Mouse (Mus musculus): ENCODE data around the gene Slc25a19. TPM values are rescaled to one million over a fixed set of nuclear protein-coding genes. Genes with fewer than 3 reads are reported as not detected.

Gene Slc25a19
- polyA plus RNA-seq, 1 experiment from 2014 or later: 22.7 TPM

GRCm38 (mm10) chr11:115608421-115609399, 19.4 kb downstream of the Slc25a19 start:
- 78% methylated on average over 23 of the region's 23 CpGs for WGBS
- H3K9me3 ChIP-seq (replicated peaks; ENCODE audit: control insufficient read depth, low read length): no peaks in the 10 kb centered on the region
- H3K4me3 ChIP-seq (replicated peaks; ENCODE audit: low read length): no peak overlapping the region
- no peak overlapping the region for H3K27ac ChIP-seq (ENCODE audit: low read length)
- H3K4me1 ChIP-seq (ENCODE audit: control insufficient read depth, insufficient read depth, low read length): peaks cover 25% of the 10 kb centered on the region
- peaks cover 9% of the 10 kb centered on the region for H3K36me3 ChIP-seq (ENCODE audit: control insufficient read depth, insufficient read depth, low read length)
- H3K4me2 ChIP-seq (ENCODE audit: low read depth, low read length): no peak overlapping the region
- no peak for ATAC-seq (ENCODE audit: insufficient read depth, low FRiP score)
- no peak overlapping the region for H3K9ac ChIP-seq (ENCODE audit: low read length)
- H3K27me3 ChIP-seq (ENCODE audit: control insufficient read depth, insufficient read depth, low read length): no peaks in the 10 kb centered on the region

GRCm38 (mm10) chr11:115606733-115607132, 21.4 kb downstream of the Slc25a19 start:
- Histone ChIP-seq H3K27ac (ENCODE audit: low read length) (no peak overlapping the region), H3K4me3 (replicated peaks; ENCODE audit: low read length) (no peak overlapping the region), H3K36me3 (ENCODE audit: control insufficient read depth, insufficient read depth, low read length) (peaks cover 9% of the 10 kb centered on the region), H3K4me1 (ENCODE audit: control insufficient read depth, insufficient read depth, low read length) (peaks cover 27% of the 10 kb centered on the region), H3K9ac (ENCODE audit: low read length) (no peak overlapping the region), H3K4me2 (ENCODE audit: low read depth, low read length) (no peak overlapping the region), H3K9me3 (replicated peaks; ENCODE audit: control insufficient read depth, low read length) (no peaks in the 10 kb centered on the region), H3K27me3 (ENCODE audit: control insufficient read depth, insufficient read depth, low read length) (no peaks in the 10 kb centered on the region)
- WGBS: 94% methylated on average over 18 of the region's 18 CpGs
- ATAC-seq (ENCODE audit: insufficient read depth, low FRiP score): no peak

GRCm38 (mm10) chr11:115604304-115604696, 23.8 kb downstream of the Slc25a19 start:
- Histone ChIP-seq H3K4me2 (ENCODE audit: low read depth, low read length) (peak overlapping the region; percentile 91), H3K9ac (ENCODE audit: low read length) (peak overlapping the region; percentile 97), H3K27me3 (ENCODE audit: control insufficient read depth, insufficient read depth, low read length) (no peaks in the 10 kb centered on the region), H3K36me3 (ENCODE audit: control insufficient read depth, insufficient read depth, low read length) (peaks cover 9% of the 10 kb centered on the region), H3K4me3 (replicated peaks; ENCODE audit: low read length) (peak overlapping the region; percentile 98), H3K27ac (ENCODE audit: low read length) (peak overlapping the region; percentile 90), H3K9me3 (replicated peaks; ENCODE audit: control insufficient read depth, low read length) (no peaks in the 10 kb centered on the region), H3K4me1 (ENCODE audit: control insufficient read depth, insufficient read depth, low read length) (peaks cover 24% of the 10 kb centered on the region)
- ATAC-seq (ENCODE audit: insufficient read depth, low FRiP score): peak; percentile 18; the same call in 1 of the 2 replicates
- under 1% methylated on average over 26 of the region's 26 CpGs for WGBS

GRCm38 (mm10) chr11:115603476-115604303, 24.4 kb downstream of the Slc25a19 start, which contains the start of the genes Mrps7 and Gga3:
Mrps7 (plus strand) TSS chr11:115603925.
Gga3 (minus strand) TSS chr11:115604051.
- WGBS: under 1% methylated on average over 90 of the region's 93 CpGs
- Histone ChIP-seq H3K4me1 (ENCODE audit: control insufficient read depth, insufficient read depth, low read length) (peaks cover 24% of the 10 kb centered on the region), H3K27me3 (ENCODE audit: control insufficient read depth, insufficient read depth, low read length) (no peaks in the 10 kb centered on the region), H3K27ac (ENCODE audit: low read length) (peak within 1 kb of the TSS; percentile 90), H3K9me3 (replicated peaks; ENCODE audit: control insufficient read depth, low read length) (no peaks in the 10 kb centered on the region), H3K4me3 (replicated peaks; ENCODE audit: low read length) (peak within 1 kb of the TSS; percentile 98), H3K36me3 (ENCODE audit: control insufficient read depth, insufficient read depth, low read length) (peaks cover 9% of the 10 kb centered on the region), H3K9ac (ENCODE audit: low read length) (peak within 1 kb of the TSS; percentile 97), H3K4me2 (ENCODE audit: low read depth, low read length) (peak within 1 kb of the TSS; percentile 91)
- peak; percentile 97 for ATAC-seq (ENCODE audit: insufficient read depth, low FRiP score)

GRCm38 (mm10) chr11:115603128-115603475, 25.0 kb downstream of the Slc25a19 start:
- Histone ChIP-seq H3K27ac (ENCODE audit: low read length) (peak overlapping the region; percentile 90), H3K27me3 (ENCODE audit: control insufficient read depth, insufficient read depth, low read length) (no peaks in the 10 kb centered on the region), H3K9me3 (replicated peaks; ENCODE audit: control insufficient read depth, low read length) (no peaks in the 10 kb centered on the region), H3K9ac (ENCODE audit: low read length) (peak overlapping the region; percentile 97), H3K36me3 (ENCODE audit: control insufficient read depth, insufficient read depth, low read length) (peaks cover 9% of the 10 kb centered on the region), H3K4me3 (replicated peaks; ENCODE audit: low read length) (peak overlapping the region; percentile 98), H3K4me2 (ENCODE audit: low read depth, low read length) (peak overlapping the region; percentile 91), H3K4me1 (ENCODE audit: control insufficient read depth, insufficient read depth, low read length) (peaks cover 24% of the 10 kb centered on the region)
- 5% methylated on average over 15 of the region's 15 CpGs for WGBS
- ATAC-seq (ENCODE audit: insufficient read depth, low FRiP score): no peak

- WGBS: 84% methylated on average over 4 of the region's 4 CpGs
- Histone ChIP-seq H3K4me2 (ENCODE audit: low read depth, low read length) (no peak overlapping the region; the same call in 1 of the 2 replicates), H3K9me3 (replicated peaks; ENCODE audit: control insufficient read depth, low read length) (no peaks in the 10 kb centered on the region), H3K36me3 (ENCODE audit: control insufficient read depth, insufficient read depth, low read length) (peaks cover 6% of the 10 kb centered on the region), H3K4me3 (replicated peaks; ENCODE audit: low read length) (no peak overlapping the region), H3K27me3 (ENCODE audit: control insufficient read depth, insufficient read depth, low read length) (no peaks in the 10 kb centered on the region), H3K4me1 (ENCODE audit: control insufficient read depth, insufficient read depth, low read length) (peaks cover 24% of the 10 kb centered on the region), H3K27ac (ENCODE audit: low read length) (no peak overlapping the region), H3K9ac (ENCODE audit: low read length) (no peak overlapping the region)
- ATAC-seq (ENCODE audit: insufficient read depth, low FRiP score): no peak
Measured at GRCm38 (mm10) chr11:115601174-115601573, 26.9 kb downstream of the Slc25a19 start.

- Histone ChIP-seq H3K27ac (ENCODE audit: low read length) (no peak overlapping the region), H3K36me3 (ENCODE audit: control insufficient read depth, insufficient read depth, low read length) (peaks cover 2% of the 10 kb centered on the region; the same call in 1 of the 2 replicates), H3K4me1 (ENCODE audit: control insufficient read depth, insufficient read depth, low read length) (peaks cover 24% of the 10 kb centered on the region), H3K4me2 (ENCODE audit: low read depth, low read length) (no peak overlapping the region), H3K9me3 (replicated peaks; ENCODE audit: control insufficient read depth, low read length) (no peaks in the 10 kb centered on the region), H3K9ac (ENCODE audit: low read length) (no peak overlapping the region), H3K27me3 (ENCODE audit: control insufficient read depth, insufficient read depth, low read length) (no peaks in the 10 kb centered on the region), H3K4me3 (replicated peaks; ENCODE audit: low read length) (no peak overlapping the region)
- no peak for ATAC-seq (ENCODE audit: insufficient read depth, low FRiP score)
- WGBS: 89% methylated on average over 15 of the region's 15 CpGs
Measured at GRCm38 (mm10) chr11:115600743-115601142, 27.4 kb downstream of the Slc25a19 start.

GRCm38 (mm10) chr11:115599722-115600121, 28.4 kb downstream of the Slc25a19 start:
- ATAC-seq (ENCODE audit: insufficient read depth, low FRiP score): no peak
- 91% methylated on average over 7 of the region's 7 CpGs for WGBS
- no peaks in the 10 kb centered on the region for H3K27me3 ChIP-seq (ENCODE audit: control insufficient read depth, insufficient read depth, low read length)

More at GRCm38 (mm10) chr11:115599722-115600121, 28.4 kb downstream of the Slc25a19 start:
- Histone ChIP-seq H3K9ac (ENCODE audit: low read length) (no peak overlapping the region), H3K4me3 (replicated peaks; ENCODE audit: low read length) (no peak overlapping the region), H3K4me1 (ENCODE audit: control insufficient read depth, insufficient read depth, low read length) (peaks cover 18% of the 10 kb centered on the region), H3K27ac (ENCODE audit: low read length) (no peak overlapping the region), H3K9me3 (replicated peaks; ENCODE audit: control insufficient read depth, low read length) (no peaks in the 10 kb centered on the region), H3K4me2 (ENCODE audit: low read depth, low read length) (no peak overlapping the region), H3K36me3 (ENCODE audit: control insufficient read depth, insufficient read depth, low read length) (no peaks in the 10 kb centered on the region)
